Comparison of ENCODE assay signal across 24 mouse cellular contexts in the genomic region with DNA sequence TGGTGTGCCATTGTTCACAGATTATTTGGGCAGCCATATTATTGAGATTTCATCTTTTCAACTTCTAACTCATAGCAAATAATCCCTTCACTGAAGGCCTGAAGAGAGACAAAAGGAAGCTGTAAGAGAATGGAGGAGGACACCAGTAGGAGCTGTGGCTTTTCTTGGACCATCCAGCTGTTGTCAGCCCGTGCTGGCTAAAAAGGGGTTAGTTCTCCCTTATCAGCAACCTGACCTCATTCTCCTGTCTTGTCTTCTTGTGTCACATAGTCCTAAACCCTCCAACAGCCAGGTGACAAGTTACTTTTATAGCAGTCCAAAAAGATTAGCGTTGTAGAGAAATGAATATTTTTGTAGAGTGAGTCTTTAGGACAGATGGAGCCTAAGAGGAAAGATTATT.
"Had no signal": no experiment of that assay in that cellular context is flagged by ENCODE, and none has a peak within 500 bp of the region (broad histone marks: within the 10 kb centered on the region; RNA-seq: fewer than 3 reads in every experiment).

No protein-coding gene starts in this region.

- H3K36me3 ChIP-seq: hindbrain, embryonic 10.5 days; hindbrain, embryonic 12.5 days; intestine, embryonic 15.5 days; limb, embryonic 10.5 days; limb, embryonic 12.5 days had no signal

- H3K4me3 ChIP-seq: gastrocnemius, adult 2 months; hindbrain, embryonic 10.5 days; hindbrain, embryonic 12.5 days; intestine, embryonic 15.5 days; layer of hippocampus, adult 2 months; left cerebral cortex, adult 2 months; limb, embryonic 10.5 days; limb, embryonic 12.5 days had no signal

- H3K9ac ChIP-seq: hindbrain, embryonic 12.5 days; hindbrain, embryonic 14.5 days; intestine, embryonic 15.5 days; limb, embryonic 12.5 days had no signal

- ATAC-seq: hindbrain, embryonic 16.5 days; inflammation-experienced regulatory T-cells, adult 6 months; intestine, embryonic 15.5 days; intestine, postnatal 0 days had no signal

- H3K4me1 ChIP-seq: hindbrain, embryonic 10.5 days; hindbrain, embryonic 12.5 days; intestine, embryonic 15.5 days; limb, embryonic 10.5 days; limb, embryonic 12.5 days had no signal

- H3K27ac ChIP-seq: gastrocnemius, adult 2 months; hindbrain, embryonic 10.5 days; hindbrain, embryonic 12.5 days; hindbrain, embryonic 14.5 days; intestine, embryonic 15.5 days; layer of hippocampus, adult 2 months; left cerebral cortex, adult 2 months; limb, embryonic 10.5 days; limb, embryonic 12.5 days had no signal

- H3K4me2 ChIP-seq: heart, embryonic 11.5 days; hindbrain, embryonic 12.5 days; hindbrain, embryonic 14.5 days; intestine, embryonic 15.5 days; limb, embryonic 12.5 days had no signal

- H3K27me3 ChIP-seq: hindbrain, embryonic 12.5 days; intestine, embryonic 15.5 days; limb, embryonic 12.5 days had no signal

- DNase-seq: gastrocnemius, adult 2 months; gastrocnemius, postnatal 10 days; gastrocnemius, postnatal 25 days; heart, adult 18-20 months; heart, postnatal 10 days; heart, postnatal 4 days; kidney, adult 18-20 months; kidney, adult 8-10 months; kidney, postnatal 10 days; kidney, postnatal 25 days; kidney, postnatal 4 days; liver had no signal

- H3K9me3 ChIP-seq: hindbrain, embryonic 10.5 days; hindbrain, embryonic 12.5 days; intestine, embryonic 15.5 days; limb, embryonic 10.5 days; limb, embryonic 12.5 days had no signal
